Mouse (Mus musculus) liver, adult 2 months (tissue): ENCODE measurements around the gene Srsf7.

Experiments
- CTCF ChIP-seq: fragments of 200-500 bp; IDR thresholded peaks from 2 replicates; pipeline ENCODE4 v1.5.1; 2011; ENCODE audit warnings: low read depth, low read length, control low read depth
- POLR2A ChIP-seq: fragments of 200-500 bp; IDR thresholded peaks from 2 replicates; pipeline ENCODE4 v1.6.1; 2011; ENCODE audit warnings: low read length, control low read depth; ENCODE audit not compliant: insufficient read depth; ENCODE audit errors: extremely low read depth

GRCm38 (mm10) chr17:80175386-80175739 is 31.7 kb downstream of the Srsf7 start:
- TF ChIP-seq POLR2A (no peak), CTCF (no peak)
